Mouse (Mus musculus) layer of hippocampus, postnatal 14 days (tissue): Measurements from ENCODE around the gene Tradd. TPM values are rescaled to one million over a fixed set of nuclear protein-coding genes. Genes with fewer than 3 reads are reported as not detected.

ENCODE experiments used
- microRNA-seq, 2 experiments: library from miRNA; unstranded; fragments of <30 nt; microRNA quantifications; one replicate each; pipeline ENCODE4 v1.2.0; 2021
- total RNA-seq, 2 experiments: library from RNA; stranded (reverse); gene quantifications; 2 replicates each; pipeline ENCODE4 v1.2.3; 2021

Gene Tradd
- total RNA-seq, 2 experiments from 2014 or later, result 6.0 to 7.4 TPM

Small RNAs within 50 kb of the gene (microRNA-seq; reads per million reads assigned to microRNA genes)
- gene Gm27320, result 0 reads per million in 2 experiments
- 4,921 to 5,805 reads per million in 2 experiments for gene Mir328

Other genes with a start within 250 kb of the Tradd start
- gene Ces3a, start 216.0 kb downstream of the Tradd start, total RNA-seq, result not detected
- gene Ces3b, start 180.9 kb downstream of the Tradd start, total RNA-seq, result not detected
- gene Ces4a, start 132.8 kb downstream of the Tradd start, total RNA-seq, result not detected
- gene Cbfb, start 93.9 kb downstream of the Tradd start, total RNA-seq, result 10 to 100 TPM; 26.1 to 27.3 TPM
- gene D230025D16Rik, start 39.5 kb downstream of the Tradd start, total RNA-seq, result 10 to 100 TPM; 29.2 to 30.9 TPM
- 1 to 10 TPM; 3.6 to 4.2 TPM for gene B3gnt9, start 9.5 kb downstream of the Tradd start, total RNA-seq
- gene Fbxl8, start within 50 bp of the Tradd start, total RNA-seq, result 1 to 10 TPM in 1 of 2 experiments, under 1 TPM in 1; 0.52 to 1.1 TPM
- gene Hsf4, start 5.2 kb upstream of the Tradd start, total RNA-seq, result 1 to 10 TPM; 1.4 to 1.9 TPM
- gene Nol3, start 11.5 kb upstream of the Tradd start, total RNA-seq, result 1 to 10 TPM; 5.8 to 5.9 TPM
- 10 to 100 TPM; 32.4 to 33.1 TPM for gene 4931428F04Rik, start 25.3 kb upstream of the Tradd start, total RNA-seq
- gene Exoc3l, start 31.5 kb upstream of the Tradd start, total RNA-seq, result 1 to 10 TPM; 2.1 to 2.3 TPM
- gene E2f4, start 33.1 kb upstream of the Tradd start, total RNA-seq, result 10 to 100 TPM; 28.8 to 33.6 TPM
- gene Elmo3, start 41.0 kb upstream of the Tradd start, total RNA-seq, result 1 to 10 TPM; 1.2 to 1.4 TPM
- 1 to 10 TPM; 5.0 to 8.3 TPM for gene Lrrc29, start 61.7 kb upstream of the Tradd start, total RNA-seq
- 10 to 100 TPM; 41.3 to 45.8 TPM for gene Tmem208, start 61.7 kb upstream of the Tradd start, total RNA-seq
- 1 to 10 TPM; 2.6 to 3.4 TPM for gene Fhod1, start 83.3 kb upstream of the Tradd start, total RNA-seq
- 10 to 100 TPM; 10.7 to 11.9 TPM for gene Slc9a5, start 84.2 kb upstream of the Tradd start, total RNA-seq
- gene Plekhg4, start 108.7 kb upstream of the Tradd start, total RNA-seq, result 1 to 10 TPM in 1 of 2 experiments, under 1 TPM in 1; 0.81 to 1.2 TPM
- gene Kctd19, start 148.9 kb upstream of the Tradd start, total RNA-seq, result not detected
- gene Lrrc36, start 149.0 kb upstream of the Tradd start, total RNA-seq, result under 1 TPM; 0.60 to 0.78 TPM
- gene Tppp3, start 206.9 kb upstream of the Tradd start, total RNA-seq, result 10 to 100 TPM; 29.0 to 30.2 TPM
- gene Zdhhc1, start 232.3 kb upstream of the Tradd start, total RNA-seq, result 10 to 100 TPM; 20.8 to 22.4 TPM